Mouse (Mus musculus): Measurements from ENCODE around the gene Spsb3.

Spsb3 gene

GRCm38 (mm10) chr17:24896241-24896992 lies 10.0 kb downstream of the Spsb3 start, which contains the start of gene Nme3:
Gene Nme3 (plus strand): TSS chr17:24896500.
- peak; percentile 93 for DNase-seq (ENCODE audit: low read depth, low spot score)

GRCm38 (mm10) chr17:24896993-24897269 lies 10.5 kb downstream of the Spsb3 start:
- DNase-seq (ENCODE audit: low read depth, low spot score): no peak

GRCm38 (mm10) chr17:24897600-24897999 lies 11.2 kb downstream of the Spsb3 start:
- DNase-seq (ENCODE audit: low read depth, low spot score): no peak

- DNase-seq (ENCODE audit: low read depth, low spot score): no peak
These were observed 11.8 kb downstream of the Spsb3 start for GRCm38 (mm10) chr17:24898041-24898854.

- no peak for DNase-seq (ENCODE audit: low read depth, low spot score)
These were observed 12.7 kb downstream of the Spsb3 start for GRCm38 (mm10) chr17:24899153-24899552.

GRCm38 (mm10) chr17:24900014-24900413 lies 13.6 kb downstream of the Spsb3 start:
- no peak for DNase-seq (ENCODE audit: low read depth, low spot score)

- no peak for DNase-seq (ENCODE audit: low read depth, low spot score)
These were observed 15.7 kb downstream of the Spsb3 start for GRCm38 (mm10) chr17:24902124-24902523.

GRCm38 (mm10) chr17:24902671-24903474 lies 16.4 kb downstream of the Spsb3 start:
- peak; percentile 72 for DNase-seq (ENCODE audit: low read depth, low spot score)

- peak; percentile 59 for DNase-seq (ENCODE audit: low read depth, low spot score)
These were observed 17.3 kb downstream of the Spsb3 start for GRCm38 (mm10) chr17:24903767-24904166.

GRCm38 (mm10) chr17:24907591-24907990 lies 21.1 kb downstream of the Spsb3 start:
- DNase-seq (ENCODE audit: low read depth, low spot score): no peak

GRCm38 (mm10) chr17:24913984-24914383 lies 27.5 kb downstream of the Spsb3 start:
- no peak for DNase-seq (ENCODE audit: low read depth, low spot score)

- DNase-seq (ENCODE audit: low read depth, low spot score): no peak
These were observed 36.8 kb downstream of the Spsb3 start for GRCm38 (mm10) chr17:24923246-24923645.

GRCm38 (mm10) chr17:24929506-24929905 lies 43.1 kb downstream of the Spsb3 start:
- no peak for DNase-seq (ENCODE audit: low read depth, low spot score)

GRCm38 (mm10) chr17:24932431-24932830 lies 46.0 kb downstream of the Spsb3 start:
- no peak for DNase-seq (ENCODE audit: low read depth, low spot score)

GRCm38 (mm10) chr17:24933163-24933562 lies 46.7 kb downstream of the Spsb3 start:
- DNase-seq (ENCODE audit: low read depth, low spot score): no peak

- DNase-seq (ENCODE audit: low read depth, low spot score): no peak
These were observed 48.5 kb downstream of the Spsb3 start for GRCm38 (mm10) chr17:24934926-24935325.

GRCm38 (mm10) chr17:24935666-24936065 lies 49.2 kb downstream of the Spsb3 start:
- no peak for DNase-seq (ENCODE audit: low read depth, low spot score)

- peak; percentile 97 for DNase-seq (ENCODE audit: low read depth, low spot score)
These were observed 50.1 kb downstream of the Spsb3 start, which contains the start of gene Mapk8ip3 for GRCm38 (mm10) chr17:24936259-24937237. Gene Mapk8ip3 (minus strand): TSS chr17:24936977.

GRCm38 (mm10) chr17:24937266-24937665 lies 50.8 kb downstream of the Spsb3 start:
- no peak for DNase-seq (ENCODE audit: low read depth, low spot score)

Data from ZHBTc4 (cell line).